Mouse (Mus musculus) ovary, postnatal 36 days (tissue): ENCODE data around the gene Polr3c.
"Not testable (repeated sequence)": the region's sequence is repeated elsewhere in the genome, so short reads cannot be mapped to it uniquely, and the experiment has no call there.

ENCODE experiments used
- DNase-seq: peaks from one replicate; pipeline ENCODE4 v3.0.0; 2022; ENCODE audit warnings: low spot score, mixed read lengths

Polr3c gene

GRCm38 (mm10) chr3:96707903-96708683 is 19.3 kb downstream of the Polr3c start, which contains the start of gene Nudt17:
Nudt17 (minus strand) TSS chr3:96708562.
- DNase-seq: peak; percentile 84

- DNase-seq: no peak
Observed at GRCm38 (mm10) chr3:96706984-96707383, 20.4 kb downstream of the Polr3c start.

GRCm38 (mm10) chr3:96706217-96706616 is 21.2 kb downstream of the Polr3c start:
- DNase-seq: no peak

GRCm38 (mm10) chr3:96704778-96705177 is 22.6 kb downstream of the Polr3c start:
- no peak for DNase-seq

GRCm38 (mm10) chr3:96701003-96701402 is 26.4 kb downstream of the Polr3c start:
- DNase-seq: no peak

- no peak for DNase-seq
Observed at GRCm38 (mm10) chr3:96700376-96700775, 27.1 kb downstream of the Polr3c start.

- DNase-seq: no peak
Observed at GRCm38 (mm10) chr3:96698993-96699690, 28.3 kb downstream of the Polr3c start.

GRCm38 (mm10) chr3:96696766-96697732 is 30.4 kb downstream of the Polr3c start:
- peak; percentile 94 for DNase-seq

- peak; percentile 88 for DNase-seq
Observed at GRCm38 (mm10) chr3:96696198-96696765, 31.1 kb downstream of the Polr3c start, which contains the start of gene Pias3. Pias3 (plus strand) TSS chr3:96696384.

- no peak for DNase-seq
Observed at GRCm38 (mm10) chr3:96693579-96693978, 33.8 kb downstream of the Polr3c start.

GRCm38 (mm10) chr3:96692506-96692905 is 34.9 kb downstream of the Polr3c start:
- peak; percentile 62 for DNase-seq

- no peak for DNase-seq
Observed at GRCm38 (mm10) chr3:96690298-96690697, 37.1 kb downstream of the Polr3c start.

- no peak for DNase-seq
Observed at GRCm38 (mm10) chr3:96688854-96689253, 38.6 kb downstream of the Polr3c start.

GRCm38 (mm10) chr3:96686057-96686456 is 41.4 kb downstream of the Polr3c start:
- DNase-seq: not testable (repeated sequence)

- DNase-seq: no peak
Observed at GRCm38 (mm10) chr3:96684822-96685156, 42.6 kb downstream of the Polr3c start.

GRCm38 (mm10) chr3:96684151-96684821 is 43.1 kb downstream of the Polr3c start:
- DNase-seq: peak; percentile 72

- DNase-seq: no peak
Observed at GRCm38 (mm10) chr3:96683496-96683895, 43.9 kb downstream of the Polr3c start.

- DNase-seq: no peak
Observed at GRCm38 (mm10) chr3:96680269-96680956, 47.0 kb downstream of the Polr3c start.

- DNase-seq: no peak
Observed at GRCm38 (mm10) chr3:96679159-96679674, 48.2 kb downstream of the Polr3c start.

- no peak for DNase-seq
Observed at GRCm38 (mm10) chr3:96678456-96678855, 49.0 kb downstream of the Polr3c start.
